In genomic region chr9:49781016-49781772, GRCm38 (mm10) we compare ENCODE assay signal across 29 mouse cellular contexts. TPM values are rescaled to one million over a fixed set of nuclear protein-coding genes. Genes with fewer than 3 reads are reported as not detected.
DNase-seq lines count a peak whose midpoint lies in the region; ATAC-seq and TF ChIP-seq lines count a peak whose summit lies in the region.
"Had no signal": no experiment of that assay in that cellular context is flagged by ENCODE, and none has a peak within 500 bp of the region (broad histone marks: within the 10 kb centered on the region; RNA-seq: fewer than 3 reads in every experiment).

No protein-coding gene starts in this region.

- no peaks in the 10 kb centered on the region for H3K79me2 ChIP-seq in heart, adult 2 months (replicated peaks; ENCODE audit: control insufficient read depth, insufficient read depth, low read length)

- no peak overlapping the region for H3K9ac ChIP-seq in heart, embryonic 12.5 days
- H3K9ac ChIP-seq in heart, adult 2 months (ENCODE audit: low read depth, low read length), result no peak overlapping the region
- no peak overlapping the region for H3K9ac ChIP-seq in heart, postnatal 0 days (replicated peaks; ENCODE audit: low read depth, low read length)
- H3K9ac ChIP-seq: embryonic facial prominence, embryonic 13.5 days; limb, embryonic 15.5 days; liver, embryonic 13.5 days; midbrain, embryonic 12.5 days; neural tube, embryonic 12.5 days had no signal

- TF ChIP-seq CTCF in heart, adult 2 months (IDR thresholded peaks at IDR 0.05), result no peak
- no peak for TF ChIP-seq CTCF in heart, postnatal 0 days (IDR thresholded peaks at IDR 0.05; ENCODE audit: low read depth)
- TF ChIP-seq CTCF in layer of hippocampus, adult 2 months (conservative IDR thresholded peaks at IDR 0.05), result no peak

- 0 out of 2 replicates have a peak overlapping the region, but pooled peaks have one; percentile 9 for H3K4me2 ChIP-seq in heart, embryonic 12.5 days
- H3K4me2 ChIP-seq in heart, postnatal 0 days (ENCODE audit: low read depth, low read length), result no peak overlapping the region; the same call in 1 of the 2 replicates
- H3K4me2 ChIP-seq: embryonic facial prominence, embryonic 13.5 days; limb, embryonic 15.5 days; liver, embryonic 13.5 days; midbrain, embryonic 12.5 days; neural tube, embryonic 12.5 days had no signal

- peaks cover 10% of the 10 kb centered on the region for H3K4me1 ChIP-seq in heart, embryonic 12.5 days (replicated peaks)
- H3K4me1 ChIP-seq in heart, adult 2 months (ENCODE audit: control insufficient read depth, insufficient read depth, low read length), result no peaks in the 10 kb centered on the region
- H3K4me1 ChIP-seq in heart, postnatal 0 days (ENCODE audit: control insufficient read depth, insufficient read depth), result no peaks in the 10 kb centered on the region; the same call in 1 of the 2 replicates
- H3K4me1 ChIP-seq: limb, embryonic 10.5 days; limb, embryonic 15.5 days; liver, embryonic 13.5 days; megakaryocyte, embryonic 14.5 days had no signal

- H3K9me3 ChIP-seq in heart, embryonic 12.5 days (replicated peaks), result peaks cover 4% of the 10 kb centered on the region
- 0 out of 2 replicates have a peak, but pooled peaks cover 3% of the 10 kb centered on the region for H3K9me3 ChIP-seq in heart, postnatal 0 days (replicated peaks; ENCODE audit: control insufficient read depth, low read length)
- H3K9me3 ChIP-seq: embryonic facial prominence, embryonic 13.5 days; limb, embryonic 10.5 days; limb, embryonic 15.5 days; liver, embryonic 13.5 days; midbrain, embryonic 12.5 days had no signal

- H3K4me3 ChIP-seq in heart, embryonic 12.5 days, result no peak overlapping the region
- H3K4me3 ChIP-seq in heart, adult 2 months, result no peak overlapping the region
- H3K4me3 ChIP-seq in heart, postnatal 0 days (ENCODE audit: low read depth, low read length), result no peak overlapping the region
- no peak overlapping the region for H3K4me3 ChIP-seq in layer of hippocampus, adult 2 months
- H3K4me3 ChIP-seq: embryonic facial prominence, embryonic 13.5 days; limb, embryonic 10.5 days; limb, embryonic 15.5 days; liver, embryonic 13.5 days; megakaryocyte, embryonic 14.5 days; midbrain, embryonic 12.5 days; neural tube, embryonic 12.5 days had no signal

- WGBS in heart, embryonic 12.5 days, result 57% methylated on average over 9 of the region's 9 CpGs
- WGBS in heart, adult 2 months, result 58% methylated on average over 9 of the region's 9 CpGs
- WGBS in heart, postnatal 0 days, result 37% methylated on average over 9 of the region's 9 CpGs

- intact Hi-C loops in heart, adult 2 months (cut with DNase I), result no loop called here
- intact Hi-C loops in heart, postnatal 36 days (cut with DNase I), result no loop called here

- no peak for ATAC-seq in heart, embryonic 12.5 days (ENCODE audit: insufficient number of reproducible peaks, low FRiP score)
- peak; percentile 72 for ATAC-seq in heart, postnatal 0 days (ENCODE audit: insufficient read depth, low read depth)
- ATAC-seq: forebrain, embryonic 16.5 days; intestine, postnatal 0 days; lung, postnatal 0 days had no signal

- TF ChIP-seq POLR2A in heart, adult 2 months (IDR thresholded peaks at IDR 0.05; ENCODE audit: insufficient read depth, low read depth, low read length), result no peak

- no peaks in the 10 kb centered on the region for H3K27me3 ChIP-seq in heart, embryonic 12.5 days (replicated peaks)
- 0 out of 2 replicates have a peak, but pooled peaks cover 1% of the 10 kb centered on the region for H3K27me3 ChIP-seq in heart, adult 2 months (ENCODE audit: control insufficient read depth, insufficient read depth, low read length)
- no peaks in the 10 kb centered on the region for H3K27me3 ChIP-seq in heart, postnatal 0 days (ENCODE audit: control insufficient read depth, insufficient read depth, low read length)
- H3K27me3 ChIP-seq: embryonic facial prominence, embryonic 13.5 days; limb, embryonic 15.5 days; liver, embryonic 13.5 days; megakaryocyte, embryonic 14.5 days; midbrain, embryonic 12.5 days; neural tube, embryonic 12.5 days had no signal

- no peak for TF ChIP-seq EP300 in heart, adult 2 months (IDR thresholded peaks at IDR 0.05; ENCODE audit: insufficient read depth, low read depth, low read length)
- 0 out of 2 replicates have a peak, but pooled peaks have one; percentile 10 for TF ChIP-seq EP300 in heart, postnatal 0 days (IDR thresholded peaks at IDR 0.05; ENCODE audit: low read depth)

- 0 out of 2 replicates have a peak, but pooled peaks cover 8% of the 10 kb centered on the region for H3K36me3 ChIP-seq in heart, embryonic 12.5 days
- H3K36me3 ChIP-seq in heart, adult 2 months (ENCODE audit: control insufficient read depth, insufficient read depth, low read length), result no peaks in the 10 kb centered on the region
- H3K36me3 ChIP-seq in heart, postnatal 0 days (replicated peaks; ENCODE audit: control insufficient read depth, insufficient read depth, low read length), result no peaks in the 10 kb centered on the region
- H3K36me3 ChIP-seq: embryonic facial prominence, embryonic 13.5 days; limb, embryonic 10.5 days; limb, embryonic 15.5 days; liver, embryonic 13.5 days; midbrain, embryonic 12.5 days had no signal

- H3K27ac ChIP-seq in heart, embryonic 12.5 days (ENCODE audit: poor library complexity, severe bottlenecking), result peak overlapping the region; percentile 75; the same call in 1 of the 2 replicates
- H3K27ac ChIP-seq in heart, adult 2 months, result no peak overlapping the region
- H3K27ac ChIP-seq in heart, postnatal 0 days (ENCODE audit: low read depth), result peak overlapping the region; percentile 88
- peak overlapping the region; percentile 39; the same call in 1 of the 2 replicates for H3K27ac ChIP-seq in layer of hippocampus, adult 2 months
- H3K27ac ChIP-seq: embryonic facial prominence, embryonic 13.5 days; limb, embryonic 10.5 days; limb, embryonic 15.5 days; liver, embryonic 13.5 days; midbrain, embryonic 12.5 days; neural tube, embryonic 12.5 days had no signal

- DNase-seq in heart, adult 2 months, result no peak
- peak; percentile 54 for DNase-seq in heart, postnatal 0 days (ENCODE audit: low spot score)
- DNase-seq in heart, postnatal 36 days, result no peak
- no peak for DNase-seq in layer of hippocampus, adult 2 months (ENCODE audit: low spot score in 2 of 2)
- DNase-seq in layer of hippocampus, postnatal 14 days (ENCODE audit: low spot score in 2 of 2), result no peak
- DNase-seq in retina, embryonic 14.5 days (ENCODE audit: low spot score), result peak; percentile 83
- no peak for DNase-seq in cerebellum, adult 9-11 months
- DNase-seq: adrenal gland, postnatal 14 days; cerebellum, adult 11 months; cerebellum, adult 9-10 months; gastrocnemius, postnatal 10 days; kidney, postnatal 4 days; liver, embryonic 13.5 days; lung, adult 18-20 months; lung, postnatal 4 days; thymus, adult 2 months; thymus, postnatal 36 days had no signal

RNA-seq across cellular contexts. Expression of gene Ncam1, which starts 17.5 kb away (rescaled TPM):
- polyA plus RNA-seq in heart, embryonic 12.5 days (2016; fragmentation: Nextera tagmentation; extraction: Ambion mirVana), result 73.6 and 80.0 TPM in 2 replicates
- total RNA-seq in heart, adult 2 months (2021), result 1 to 10 TPM; 4.7 to 5.4 TPM
- polyA plus RNA-seq in heart, adult 2 months (2012; rRNA removed), result 4.0 and 4.1 TPM in 2 replicates
- 154 and 170 TPM in 2 replicates for total RNA-seq in heart, postnatal 0 days (2014; rRNA removed; ENCODE audit: low replicate concordance)
- polyA plus RNA-seq in heart, postnatal 0 days (2015; fragmentation: Nextera tagmentation; extraction: Ambion mirVana), result 75.3 and 91.4 TPM in 2 replicates
- total RNA-seq in heart, postnatal 36 days (2021), result 1 to 10 TPM; 4.5 to 6.0 TPM
- 100 to 1,000 TPM; 303 to 307 TPM for total RNA-seq in layer of hippocampus, adult 2 months (2021)
- 100 to 1,000 TPM; 422 to 450 TPM for total RNA-seq in layer of hippocampus, postnatal 14 days (2021)
- total RNA-seq: MEL; monocyte, adult 5-6 weeks had no signal

Comparison
In these comparisons a context has a peak if more than half of its experiments do, and no peak if none do; other contexts are left out.
1. DNase-seq: peak in heart, postnatal 0 days (single experiment) and retina, embryonic 14.5 days (single experiment); none in heart, adult 2 months (0 of 2), heart, postnatal 36 days (0 of 2), layer of hippocampus, adult 2 months (0 of 2), layer of hippocampus, postnatal 14 days (0 of 2) and cerebellum, adult 9-11 months (single experiment).
2. RNA of gene Ncam1, which starts 17.5 kb away (total RNA-seq): 422 to 450 TPM in layer of hippocampus, postnatal 14 days, 303 to 307 TPM in layer of hippocampus, adult 2 months and 154 to 170 TPM in heart, postnatal 0 days; 4.5 to 6.0 TPM in heart, postnatal 36 days and 4.7 to 5.4 TPM in heart, adult 2 months; every median in the first group is over 10 times any median in the second.